Mouse (Mus musculus) thymus, postnatal 0 days (tissue): ENCODE data around the gene Tysnd1. TPM values are rescaled to one million over a fixed set of nuclear protein-coding genes. Genes with fewer than 3 reads are reported as not detected.

Experiments
- DNase-seq: peaks from one replicate; pipeline ENCODE4 v3.0.0-alpha.2; 2015; ENCODE audit warnings: low spot score
- polyA plus RNA-seq: library from polyadenylated mRNA; unstranded; fragments of >200 nt; fragmentation: Nextera tagmentation; extraction: Ambion mirVana; gene quantifications from 2 replicates; pipeline ENCODE4 v1.2.1, GENCODE M21; 2015

Gene Tysnd1
- 23.8 and 26.0 TPM in 2 replicates for polyA plus RNA-seq

DNA sequence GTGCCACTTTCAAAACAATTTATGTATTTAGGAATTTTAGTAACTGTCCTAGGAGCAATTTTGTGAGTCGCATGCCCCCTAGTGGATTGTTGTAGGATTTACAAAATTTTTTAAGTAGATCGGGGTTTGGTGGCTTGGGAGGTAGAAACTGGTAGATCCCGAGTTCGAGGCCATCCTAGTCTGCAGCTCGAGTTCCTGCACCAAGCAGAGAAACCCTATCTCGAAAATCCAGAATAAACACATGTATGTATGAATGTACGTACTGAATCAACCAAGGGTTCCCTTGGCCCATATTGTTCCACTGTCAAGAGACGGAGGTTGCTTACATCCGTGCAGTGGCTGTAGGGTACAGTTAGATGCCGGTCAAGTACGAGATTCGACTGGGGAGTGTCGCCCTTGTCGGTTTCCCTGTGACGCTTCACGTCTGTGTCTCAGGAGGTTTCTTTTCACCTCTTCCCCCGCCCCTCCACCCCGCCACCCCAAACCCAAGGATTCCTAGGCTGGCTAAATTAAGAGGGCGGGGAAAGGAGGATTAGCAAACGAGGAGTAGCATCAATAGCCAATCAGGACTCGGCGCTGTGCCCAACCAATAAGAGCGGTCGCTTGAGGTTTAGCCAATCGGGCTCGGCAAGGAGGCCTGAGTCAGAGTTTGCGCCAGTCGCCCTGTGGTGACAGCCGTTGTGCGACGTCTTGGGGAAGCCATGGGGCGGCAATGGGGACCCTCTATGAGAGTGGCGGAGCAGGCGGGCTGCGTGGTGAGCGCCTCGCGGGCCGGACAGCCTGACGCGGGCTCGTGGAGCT is at the start of gene Tysnd1:
Gene Tysnd1 (plus strand): TSS at position 645 of the 801 bp plus-strand sequence.
- DNase-seq: peak; percentile 96

DNA sequence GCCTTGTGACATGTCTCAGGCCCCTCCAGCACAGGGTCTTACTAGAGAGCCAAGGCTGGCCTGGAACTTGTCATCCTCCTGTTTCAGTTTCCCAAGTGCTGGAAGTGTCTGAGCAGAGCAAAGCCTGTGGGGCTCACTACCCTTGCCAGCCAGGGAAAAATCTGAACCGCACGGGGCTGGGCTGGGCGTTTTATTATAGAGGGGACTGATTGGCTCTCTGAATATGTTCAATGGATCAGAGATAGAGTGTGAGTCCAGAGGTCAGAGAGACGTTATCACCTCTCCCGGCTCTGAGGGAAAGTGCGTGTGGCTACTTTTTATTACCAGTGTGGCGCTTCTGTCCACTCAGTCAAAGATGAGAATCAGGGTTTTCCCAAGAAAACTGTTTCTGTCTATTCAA is 48.8 kb upstream of the Tysnd1 start:
- DNase-seq: no peak

DNA sequence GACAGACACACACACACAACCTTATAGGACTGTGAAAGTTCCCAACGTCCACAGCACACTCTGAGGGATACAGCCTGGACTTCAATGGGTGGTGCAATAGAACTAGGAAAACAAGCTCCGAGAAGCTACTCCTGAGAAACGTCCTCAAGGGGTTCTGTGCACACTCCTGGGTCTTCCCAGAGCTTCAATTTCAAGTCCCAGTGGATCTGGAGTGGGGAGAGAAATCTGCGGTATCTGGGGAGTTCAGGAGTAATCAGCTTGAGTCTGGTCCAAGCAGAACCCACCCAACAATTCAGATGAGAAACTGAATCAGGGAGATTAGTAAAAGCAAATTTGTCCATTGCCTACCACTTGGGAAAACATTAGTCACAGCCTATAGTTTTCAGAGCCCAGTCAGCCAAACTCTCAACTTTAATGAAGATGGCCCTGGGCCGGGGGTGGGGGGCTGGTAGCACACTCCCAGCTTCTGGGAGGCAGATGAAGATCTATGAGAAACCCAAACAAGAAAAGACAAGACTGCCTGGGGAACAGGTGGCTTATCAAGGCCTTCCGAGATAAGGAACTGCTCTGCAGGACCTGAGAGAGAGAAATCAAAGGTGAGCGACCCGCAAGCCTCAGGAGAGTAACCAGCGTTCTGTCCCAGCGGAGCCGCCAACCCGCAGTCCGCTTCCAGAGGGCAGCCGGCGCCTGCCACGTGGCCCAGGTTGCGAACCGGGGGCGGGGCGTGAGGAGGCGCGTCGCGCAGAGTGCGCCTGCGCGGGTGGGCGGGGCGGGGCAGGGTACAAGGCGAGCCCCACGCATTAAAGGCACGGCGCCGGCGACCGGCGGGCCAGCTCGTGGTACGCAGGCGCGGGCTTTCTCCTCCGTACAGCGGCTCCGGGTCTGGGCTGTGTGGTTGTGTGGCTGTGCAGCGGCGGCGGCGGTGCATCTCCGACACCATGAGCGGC is 47.3 kb upstream of the Tysnd1 start, which contains the start of gene Ppa1:
Gene Ppa1 (plus strand): TSS at position 763 of the 947 bp plus-strand sequence.
- DNase-seq: peak; percentile 85

GRCm38 (mm10) chr10:61648737-61649645 is 46.3 kb upstream of the Tysnd1 start:
- DNase-seq: peak; percentile 16

GRCm38 (mm10) chr10:61654105-61654504 is 41.2 kb upstream of the Tysnd1 start:
- DNase-seq: no peak

DNA sequence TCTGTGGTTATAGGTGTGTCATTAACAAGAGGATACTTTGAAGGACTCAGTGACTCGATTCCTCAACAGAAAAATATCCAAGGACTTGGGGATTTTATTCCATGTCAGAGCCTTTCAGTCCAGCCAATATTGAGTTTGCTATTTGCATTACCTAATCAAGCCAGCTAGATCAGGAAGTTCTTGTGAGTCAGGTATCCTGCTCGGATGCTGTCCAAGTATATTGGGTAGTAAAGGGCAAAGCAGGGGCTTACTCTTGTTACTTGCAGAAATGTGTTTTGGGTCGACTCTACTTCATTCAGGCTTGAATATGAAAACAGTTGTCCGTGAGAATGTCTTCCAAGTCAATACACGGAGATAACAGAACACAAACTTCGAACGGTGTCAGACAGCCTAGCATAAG is 40.6 kb upstream of the Tysnd1 start:
- no peak for DNase-seq

DNA sequence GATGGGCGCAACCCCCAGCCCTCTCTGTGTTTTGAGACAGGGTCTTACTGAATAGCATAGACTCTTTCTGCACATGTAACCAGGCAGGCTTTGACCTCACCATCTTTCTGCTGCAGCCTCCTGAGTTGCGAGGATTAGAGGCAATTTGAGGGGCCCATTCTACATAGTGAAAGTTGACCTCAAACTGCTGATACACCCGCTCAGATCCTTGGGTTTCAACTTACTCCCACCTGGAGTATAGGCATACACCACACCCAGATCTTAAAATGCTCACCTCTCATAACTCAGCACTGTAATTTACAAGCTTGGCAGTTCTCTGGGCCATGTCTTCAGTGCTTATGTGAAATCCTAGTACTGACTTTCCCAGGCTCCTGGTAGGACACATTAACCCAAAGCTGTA is 40.1 kb upstream of the Tysnd1 start:
- DNase-seq: no peak

- no peak for DNase-seq
Measured at GRCm38 (mm10) chr10:61656928-61657882, 38.1 kb upstream of the Tysnd1 start.

- peak; percentile 73 for DNase-seq
Measured at GRCm38 (mm10) chr10:61657985-61658384, 37.3 kb upstream of the Tysnd1 start.

GRCm38 (mm10) chr10:61661887-61662286 is 33.4 kb upstream of the Tysnd1 start:
- no peak for DNase-seq

- no peak for DNase-seq
Measured at GRCm38 (mm10) chr10:61662391-61662988, 32.8 kb upstream of the Tysnd1 start.

GRCm38 (mm10) chr10:61665111-61665510 is 30.2 kb upstream of the Tysnd1 start:
- DNase-seq: no peak

DNA sequence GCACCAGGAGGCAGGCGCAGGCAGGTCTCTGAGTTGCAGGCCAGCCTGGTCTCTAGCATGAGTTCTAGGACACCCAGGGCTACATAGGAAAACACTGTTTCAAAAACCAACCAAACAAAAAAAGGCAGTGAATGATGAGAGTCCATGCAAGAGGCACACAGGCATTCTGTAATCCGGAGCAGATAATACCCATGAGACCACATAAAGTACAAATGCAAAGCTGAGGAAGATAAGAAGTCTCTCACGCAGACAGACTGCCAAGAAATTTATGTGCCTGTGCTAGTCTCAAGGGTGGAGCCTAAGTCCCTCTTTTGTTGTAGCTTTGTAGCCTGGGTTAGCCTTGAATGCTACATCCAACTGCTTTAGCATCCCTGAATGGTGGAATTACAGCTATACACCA is 29.7 kb upstream of the Tysnd1 start:
- DNase-seq: no peak

DNA sequence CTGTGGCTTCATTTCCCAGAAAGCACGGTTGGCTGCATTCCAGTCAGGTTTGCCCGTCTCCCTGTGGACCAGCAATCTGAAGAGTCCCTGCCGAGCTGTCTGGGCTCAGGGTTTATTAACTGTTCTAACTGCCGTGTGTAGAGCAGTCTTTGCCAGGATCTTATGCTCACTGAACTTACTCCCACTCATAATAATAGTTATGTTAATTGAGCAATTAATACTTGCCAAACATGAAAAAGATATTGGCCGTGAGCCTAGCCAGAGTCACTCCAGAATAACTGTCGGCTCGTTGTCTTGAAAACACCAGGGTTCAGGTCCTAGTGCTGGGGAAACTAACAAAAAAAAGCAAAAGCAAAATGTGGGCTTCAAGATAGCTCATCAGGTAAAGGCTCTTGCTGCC is 26.0 kb upstream of the Tysnd1 start:
- no peak for DNase-seq

DNA sequence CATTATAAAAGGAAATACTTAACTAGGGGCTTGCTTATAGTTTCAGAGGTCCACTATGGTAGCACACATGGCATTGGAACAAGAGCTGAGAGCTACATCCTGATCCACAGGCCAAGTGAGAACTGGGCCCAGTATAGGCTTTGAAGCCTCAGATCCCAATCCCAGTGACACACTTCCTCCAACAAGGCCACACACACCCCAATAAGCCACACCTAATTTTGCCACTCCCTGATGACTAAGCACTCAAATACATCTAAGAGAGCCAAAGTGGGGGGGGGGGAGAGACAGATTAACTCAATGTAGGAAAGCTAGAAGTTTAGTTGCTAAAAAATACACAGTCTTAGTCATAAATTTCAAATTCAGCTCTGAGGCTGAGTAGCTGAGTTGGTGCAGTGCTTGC is 25.4 kb upstream of the Tysnd1 start:
- DNase-seq: no peak

DNA sequence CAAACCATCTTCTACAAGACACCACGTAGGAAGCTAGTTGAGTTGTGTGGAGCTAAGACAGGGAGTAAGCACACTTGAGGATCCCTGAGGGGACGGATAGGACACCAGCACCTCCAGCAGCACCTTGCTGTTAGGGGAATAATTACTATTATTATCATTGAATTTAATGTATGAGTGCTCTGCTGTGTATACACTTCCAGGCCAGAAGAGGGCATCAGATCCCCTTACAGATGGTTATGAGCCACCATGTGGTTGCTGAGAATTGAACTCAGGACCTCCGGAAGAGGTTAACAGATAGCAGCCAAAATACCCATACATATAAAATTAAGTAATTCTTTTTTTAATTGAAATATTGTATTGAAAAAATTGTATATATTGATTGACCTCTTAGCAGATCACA is 24.6 kb upstream of the Tysnd1 start:
- DNase-seq: no peak

GRCm38 (mm10) chr10:61675935-61676334 is 19.4 kb upstream of the Tysnd1 start:
- peak; percentile 34 for DNase-seq

DNA sequence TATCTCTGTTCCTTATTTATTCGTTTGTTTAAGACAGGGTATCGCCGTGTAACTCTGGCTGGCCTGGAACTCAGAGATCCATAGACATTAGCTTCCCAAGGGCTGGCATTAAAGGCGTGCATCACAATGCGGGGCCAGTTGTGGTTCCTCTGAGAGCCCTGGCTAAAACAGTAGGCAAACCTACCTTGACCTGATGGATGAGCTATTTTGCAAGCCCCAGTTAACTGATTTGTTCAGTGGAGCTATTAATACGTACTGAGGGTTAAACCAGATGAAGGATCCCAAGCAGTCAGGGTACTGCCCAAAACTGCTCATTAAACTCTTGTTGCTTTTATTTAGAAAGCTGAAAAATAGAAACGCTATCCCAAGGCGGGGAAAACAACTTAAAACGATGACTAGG is 15.8 kb upstream of the Tysnd1 start:
- no peak for DNase-seq
